Mouse (Mus musculus): ENCODE results near the gene Pdha2.

The Pdha2 gene

GRCm38 (mm10) chr3:141212255-141212654 is at the start of gene Pdha2:
TSS of gene Pdha2 (minus strand) at chr3:141212355.
- DNase-seq (ENCODE audit: low read depth, low spot score) = no peak

GRCm38 (mm10) chr3:141260518-141260917 is 48.4 kb upstream of the Pdha2 start:
- DNase-seq (ENCODE audit: low read depth, low spot score) = no peak

- DNase-seq (ENCODE audit: low read depth, low spot score) = no peak
These were observed 39.3 kb upstream of the Pdha2 start for GRCm38 (mm10) chr3:141251440-141251839.

- no peak for DNase-seq (ENCODE audit: low read depth, low spot score)
These were observed 32.7 kb upstream of the Pdha2 start for GRCm38 (mm10) chr3:141244725-141245298.

- DNase-seq (ENCODE audit: low read depth, low spot score) = no peak
These were observed 25.9 kb upstream of the Pdha2 start for GRCm38 (mm10) chr3:141238071-141238470.

- no peak for DNase-seq (ENCODE audit: low read depth, low spot score)
These were observed 17.0 kb upstream of the Pdha2 start for GRCm38 (mm10) chr3:141229148-141229547.

- DNase-seq (ENCODE audit: low read depth, low spot score) = no peak
These were observed 10.2 kb upstream of the Pdha2 start for GRCm38 (mm10) chr3:141222339-141222738.

GRCm38 (mm10) chr3:141218561-141218960 is 6.4 kb upstream of the Pdha2 start:
- DNase-seq (ENCODE audit: low read depth, low spot score) = no peak

GRCm38 (mm10) chr3:141216999-141217398 is 4.8 kb upstream of the Pdha2 start:
- DNase-seq (ENCODE audit: low read depth, low spot score) = no peak

- DNase-seq (ENCODE audit: low read depth, low spot score) = no peak
These were observed 4.1 kb upstream of the Pdha2 start for GRCm38 (mm10) chr3:141216237-141216636.

- no peak for DNase-seq (ENCODE audit: low read depth, low spot score)
These were observed 2.6 kb upstream of the Pdha2 start for GRCm38 (mm10) chr3:141214789-141215188.

GRCm38 (mm10) chr3:141214197-141214596 is 2.0 kb upstream of the Pdha2 start:
- no peak for DNase-seq (ENCODE audit: low read depth, low spot score)

- no peak for DNase-seq (ENCODE audit: low read depth, low spot score)
These were observed 511 bp downstream of the Pdha2 start for GRCm38 (mm10) chr3:141211644-141212043.

GRCm38 (mm10) chr3:141201766-141202165 is 10.4 kb downstream of the Pdha2 start:
- no peak for DNase-seq (ENCODE audit: low read depth, low spot score)

GRCm38 (mm10) chr3:141197308-141197861 is 14.8 kb downstream of the Pdha2 start:
- no peak for DNase-seq (ENCODE audit: low read depth, low spot score)

GRCm38 (mm10) chr3:141191653-141192052 is 20.5 kb downstream of the Pdha2 start:
- no peak for DNase-seq (ENCODE audit: low read depth, low spot score)

GRCm38 (mm10) chr3:141190429-141190828 is 21.7 kb downstream of the Pdha2 start:
- no peak for DNase-seq (ENCODE audit: low read depth, low spot score)

- DNase-seq (ENCODE audit: low read depth, low spot score) = no peak
These were observed 51.2 kb downstream of the Pdha2 start for GRCm38 (mm10) chr3:141160986-141161385.

All from CD4-positive helper T cell, adult 2 months (primary cell).